Mouse (Mus musculus): ENCODE data around the gene Emd.

DNA sequence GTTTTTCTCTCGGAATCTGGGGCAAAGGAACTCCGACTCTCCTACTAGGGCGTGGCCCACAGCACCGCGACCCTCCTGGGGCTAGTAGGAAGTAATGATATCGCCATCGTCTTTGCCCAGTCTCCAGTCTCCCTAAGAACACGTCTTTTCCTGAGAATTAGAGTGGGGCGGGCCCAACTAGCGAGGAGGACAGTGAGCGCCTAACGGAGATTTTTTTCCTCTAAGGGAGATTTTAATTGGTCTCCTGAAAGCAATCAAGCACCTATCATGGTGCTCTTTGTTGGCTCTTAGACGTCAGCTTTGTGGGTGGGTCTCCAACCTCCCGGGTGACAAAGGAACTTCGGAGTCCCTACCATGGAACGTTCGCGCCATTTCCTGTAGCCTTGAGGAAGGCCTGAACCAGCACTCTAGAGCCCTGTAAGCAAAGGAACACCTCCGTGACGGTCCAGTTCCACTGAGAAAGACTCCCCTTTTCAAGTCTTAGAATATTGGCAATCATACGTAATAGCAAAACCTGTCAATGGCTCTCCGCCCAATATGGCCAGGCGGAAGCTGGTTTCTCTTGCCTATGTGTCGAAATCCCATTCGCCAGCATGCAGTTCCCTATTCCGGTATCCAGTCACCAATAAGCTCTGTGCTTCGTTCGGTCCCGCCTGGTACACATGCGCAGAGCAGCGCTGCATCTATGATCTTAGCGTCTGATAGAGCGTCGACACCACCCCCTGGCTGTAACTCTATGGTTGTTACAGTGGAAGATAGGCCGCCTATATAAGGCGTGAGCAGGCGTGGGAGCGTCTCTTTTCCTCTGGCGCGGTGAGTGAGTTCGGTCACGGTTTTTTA lies 15.8 kb downstream of the Emd start, which contains the start of gene Rpl10:
- no peak for TF ChIP-seq CTCF (IDR thresholded peaks at IDR 0.05; ENCODE audit: extremely low read depth, insufficient read depth, insufficient read length, insufficient replicate concordance)
- peak; percentile 92 for TF ChIP-seq POLR2A (IDR thresholded peaks at IDR 0.05; ENCODE audit: low read depth, low read length)
